Mouse (Mus musculus) neutrophil, adult 5-6 weeks (primary cell): ENCODE results near the gene Chkb. TPM values are rescaled to one million over a fixed set of nuclear protein-coding genes. Genes with fewer than 3 reads are reported as not detected.

Source experiments
- total RNA-seq: library from RNA; stranded (forward); fragments of 200-1000 nt; gene quantifications from 2 replicates; pipeline ENCODE4 v1.2.3, GENCODE M21; 2017

Chkb gene
- total RNA-seq, 1 experiment from 2014 or later = 108 TPM

Other genes starting within 250 kb of the Chkb start
- gene Plxnb2, start 249.1 kb downstream of the Chkb start, total RNA-seq = 15.7 and 18.9 TPM in 2 replicates
- 14.3 and 14.5 TPM in 2 replicates for gene Dennd6b, start 233.4 kb downstream of the Chkb start, total RNA-seq
- gene Ppp6r2, start 218.4 kb downstream of the Chkb start, total RNA-seq = 40.1 and 41.9 TPM in 2 replicates
- 116 and 134 TPM in 2 replicates for gene Sbf1, start 114.6 kb downstream of the Chkb start, total RNA-seq
- not detected in 2 replicates for gene Adm2, start 107.2 kb downstream of the Chkb start, total RNA-seq
- gene Miox, start 95.5 kb downstream of the Chkb start, total RNA-seq = not detected in 2 replicates
- gene Lmf2, start 74.2 kb downstream of the Chkb start, total RNA-seq = 30.7 and 41.3 TPM in 2 replicates
- gene Ncaph2, start 74.2 kb downstream of the Chkb start, total RNA-seq = 75.0 and 93.6 TPM in 2 replicates
- gene Sco2, start 56.1 kb downstream of the Chkb start, total RNA-seq = 5.4 and 7.2 TPM in 2 replicates
- 0.23 and 0.86 TPM in 2 replicates for gene Tymp, start 52.9 kb downstream of the Chkb start, total RNA-seq
- not detected in 2 replicates for gene Odf3b, start 50.6 kb downstream of the Chkb start, total RNA-seq
- gene Klhdc7b, start 45.0 kb downstream of the Chkb start, total RNA-seq = not detected in 2 replicates
- gene Syce3, start 19.4 kb downstream of the Chkb start, total RNA-seq = not detected in 2 replicates
- 6.3 and 6.8 TPM in 2 replicates for gene Cpt1b, start 4.0 kb downstream of the Chkb start, total RNA-seq
- 32.0 TPM in 2 replicates for gene C730034F03Rik, start 319 bp downstream of the Chkb start, total RNA-seq
- 1.1 and 1.3 TPM in 2 replicates for gene Gm44502, start 212 bp downstream of the Chkb start, total RNA-seq
- not detected in 2 replicates for gene Mapk8ip2, start 24.0 kb upstream of the Chkb start, total RNA-seq
- 13.3 and 14.2 TPM in 2 replicates for gene Arsa, start 47.5 kb upstream of the Chkb start, total RNA-seq
- 0.37 TPM in 1 of 2 replicates, not detected in the other for gene Shank3, start 69.7 kb upstream of the Chkb start, total RNA-seq
- not detected in 2 replicates for gene Acr, start 138.4 kb upstream of the Chkb start, total RNA-seq
- 1.7 TPM in 1 of 2 replicates, not detected in the other for gene Rabl2, start 162.0 kb upstream of the Chkb start, total RNA-seq